Mouse (Mus musculus) heart, postnatal 0 days (tissue): ENCODE results near the gene Proser2. TPM values are rescaled to one million over a fixed set of nuclear protein-coding genes. Genes with fewer than 3 reads are reported as not detected.

Experiments used
- ATAC-seq: fragments of 200-750 bp; cut with Nextera tagmentation; 2 replicates; pipeline ENCODE4 v1.8.0; 2017; ENCODE audit warnings: low read depth, moderate number of reproducible peaks, moderate library complexity; ENCODE audit not compliant: insufficient read depth
- DNase-seq: peaks from one replicate; pipeline ENCODE4 v3.0.0-alpha.2; 2016; ENCODE audit warnings: low spot score
- H3K27ac ChIP-seq: fragments of 300-500 bp; sonication (generic); 2 replicates; pipeline ENCODE4 v1.5.1; 2014; ENCODE audit warnings: low read depth, mild to moderate bottlenecking
- H3K27me3 ChIP-seq: fragments of 300-500 bp; sonication (generic); 2 replicates; pipeline ENCODE4 v1.6.1; 2014; ENCODE audit warnings: low read length, mixed read lengths; ENCODE audit not compliant: control insufficient read depth, insufficient read depth
- H3K36me3 ChIP-seq: fragments of 300-500 bp; sonication (generic); replicated peaks from 2 replicates; pipeline ENCODE4 v1.6.1; 2014; ENCODE audit warnings: low read length, mixed read lengths; ENCODE audit not compliant: control insufficient read depth, insufficient read depth
- H3K4me1 ChIP-seq: fragments of 300-500 bp; sonication (generic); 2 replicates; pipeline ENCODE4 v1.6.1; 2014; ENCODE audit warnings: antibody characterized with exemption; ENCODE audit not compliant: control insufficient read depth, insufficient read depth
- H3K4me2 ChIP-seq: fragments of 300-500 bp; sonication (generic); 2 replicates; pipeline ENCODE4 v1.6.1; 2014; ENCODE audit warnings: low read depth, mild to moderate bottlenecking, low read length, moderate library complexity
- H3K4me3 ChIP-seq: fragments of 300-500 bp; sonication (generic); 2 replicates; pipeline ENCODE4 v1.5.1; 2014; ENCODE audit warnings: low read depth, low read length
- H3K9ac ChIP-seq: fragments of 300-500 bp; sonication (generic); replicated peaks from 2 replicates; pipeline ENCODE4 v1.6.1; 2014; ENCODE audit warnings: low read depth, low read length, mixed read lengths
- H3K9me3 ChIP-seq: fragments of 300-500 bp; sonication (generic); replicated peaks from 2 replicates; pipeline ENCODE4 v1.6.1; 2016; ENCODE audit warnings: low read length; ENCODE audit not compliant: control insufficient read depth
- CTCF ChIP-seq: IDR thresholded peaks from 2 replicates; pipeline ENCODE4 v1.5.1; 2016; ENCODE audit warnings: antibody characterized with exemption, control low read depth, low read depth
- EP300 ChIP-seq: IDR thresholded peaks from 2 replicates; pipeline ENCODE4 v1.6.1; 2016; ENCODE audit warnings: antibody characterized with exemption, low read depth
- WGBS: fragments of 180-500 bp; shearing (Covaris S2); extraction: QIAGEN DNeasy Blood & Tissue Kit; methylation state at CpG from one replicate; pipeline ENCODE4 v1.1.7; 2014; 5-methylcytosine and 5-hydroxymethylcytosine counted together
- polyA plus RNA-seq: library from polyadenylated mRNA; unstranded; fragments of >200 nt; fragmentation: Nextera tagmentation; extraction: Ambion mirVana; gene quantifications from 2 replicates; pipeline ENCODE4 v1.2.1, GENCODE M21; 2015
- total RNA-seq: library from RNA; depleted of rRNA; stranded (reverse); fragments of >200 nt; gene quantifications from 2 replicates; pipeline ENCODE4 v1.2.3, GENCODE M21; 2014; ENCODE audit warnings: low replicate concordance

The Proser2 gene
- total and polyA plus RNA-seq, 2 experiments from 2014 or later: 17.9 to 39.8 TPM

DNA sequence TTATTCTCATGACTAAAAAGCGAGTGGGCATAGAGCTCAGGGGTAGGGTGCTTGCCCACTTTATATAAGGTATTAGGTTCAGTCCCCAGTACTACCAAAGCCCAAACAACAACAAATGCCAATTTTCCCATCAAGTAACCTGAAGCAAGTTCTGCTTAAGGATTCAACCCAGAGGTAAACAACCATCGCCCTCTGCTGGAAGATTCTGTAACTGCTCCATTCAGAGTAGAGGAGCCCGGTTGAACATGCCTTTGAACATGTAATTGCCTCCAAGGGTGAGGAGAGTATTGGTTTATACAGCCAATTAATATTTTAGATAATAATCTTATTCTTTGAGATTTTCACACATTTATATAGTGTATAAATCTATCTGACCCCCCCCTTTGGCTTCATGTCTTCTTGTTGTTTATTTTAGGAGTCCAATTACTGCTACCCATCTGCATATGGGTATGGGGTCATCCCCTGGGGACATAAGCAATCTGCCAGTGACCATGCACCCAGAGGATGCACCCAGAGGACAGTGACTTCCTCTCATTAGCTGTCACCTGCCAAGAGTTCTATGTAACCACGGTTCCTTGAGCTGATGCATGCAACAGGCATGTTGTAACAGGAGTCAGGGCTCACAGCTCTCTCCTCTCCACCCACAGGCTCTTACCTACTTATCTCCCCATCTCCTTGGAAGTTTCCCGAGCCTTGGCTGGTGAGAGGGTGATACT lies 38.0 kb upstream of the Proser2 start:
- Histone ChIP-seq H3K4me2 (no peak overlapping the region), H3K4me1 (peaks cover 3% of the 10 kb centered on the region; the same call in 1 of the 2 replicates), H3K27ac (no peak overlapping the region), H3K9ac (no peak overlapping the region), H3K9me3 (no peaks in the 10 kb centered on the region), H3K36me3 (no peaks in the 10 kb centered on the region), H3K4me3 (no peak overlapping the region), H3K27me3 (no peaks in the 10 kb centered on the region)
- DNase-seq: peak; percentile 62
- ATAC-seq: peak; percentile 44; the same call in 1 of the 2 replicates
- 17% methylated on average over 5 of the region's 5 CpGs for WGBS
- TF ChIP-seq EP300 (no peak), CTCF (peak; percentile 88)

DNA sequence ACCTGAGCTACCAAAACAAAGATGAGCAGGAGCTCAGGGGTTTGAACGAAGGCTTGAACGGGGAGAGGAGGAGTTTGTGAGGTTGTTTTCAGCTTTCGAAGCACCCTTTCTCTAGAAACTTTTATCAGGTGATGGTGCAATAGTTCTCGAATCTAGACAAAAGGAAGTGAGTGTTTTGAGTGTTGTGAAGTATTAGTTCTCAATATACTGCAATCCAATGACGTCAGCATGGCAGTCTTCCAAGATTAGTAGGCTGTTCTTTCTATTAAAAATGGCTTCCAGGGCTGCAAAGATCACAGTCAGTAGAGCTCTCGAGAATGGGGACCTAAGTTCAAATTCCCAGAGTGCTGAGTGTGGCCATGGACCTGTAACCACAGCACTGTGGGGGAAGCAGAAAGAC lies 35.8 kb upstream of the Proser2 start:
- TF ChIP-seq EP300 (no peak), CTCF (no peak)
- Histone ChIP-seq H3K27ac (no peak overlapping the region), H3K4me2 (no peak overlapping the region), H3K4me3 (no peak overlapping the region), H3K9ac (no peak overlapping the region), H3K4me1 (peaks cover 3% of the 10 kb centered on the region; the same call in 1 of the 2 replicates), H3K36me3 (no peaks in the 10 kb centered on the region), H3K27me3 (no peaks in the 10 kb centered on the region), H3K9me3 (no peaks in the 10 kb centered on the region)
- 42% methylated on average over 6 of the region's 6 CpGs for WGBS
- no peak for ATAC-seq
- DNase-seq: no peak

DNA sequence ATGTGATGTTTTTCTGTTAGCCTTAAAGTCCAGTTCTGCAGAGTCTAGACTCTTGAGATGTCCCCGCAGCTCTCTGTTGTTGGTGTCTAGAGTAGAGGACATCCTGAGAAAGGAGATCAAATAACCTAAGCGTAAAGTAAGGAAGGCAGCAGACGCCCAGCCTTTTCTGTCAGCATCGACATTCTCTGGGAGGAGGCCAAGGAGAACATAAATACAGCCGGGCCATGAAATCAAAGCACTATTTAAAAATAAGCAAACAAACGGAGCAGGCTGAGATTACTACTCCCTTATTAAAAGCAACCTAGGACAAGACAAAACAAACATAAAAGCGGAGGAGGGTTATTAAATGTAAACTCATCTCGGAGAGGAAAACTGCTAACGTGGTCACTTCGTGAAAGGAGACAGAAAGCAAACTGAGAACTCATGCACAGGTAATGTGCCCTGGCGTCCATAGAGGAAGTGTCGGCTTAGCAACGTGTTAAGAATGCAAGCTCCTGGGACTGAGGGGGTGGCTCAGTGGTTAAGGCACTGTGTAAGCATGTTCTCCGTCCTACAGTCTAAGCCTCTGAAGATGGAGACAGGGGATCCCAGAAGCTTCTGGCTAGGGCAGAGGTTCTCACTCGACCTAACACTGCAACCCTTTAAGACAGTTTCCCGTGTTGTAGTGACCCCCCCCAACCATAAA lies 34.7 kb upstream of the Proser2 start:
- TF ChIP-seq EP300: no peak
- Histone ChIP-seq H3K4me2 (peak overlapping the region; percentile 19; the same call in 1 of the 2 replicates), H3K36me3 (no peaks in the 10 kb centered on the region), H3K27me3 (no peaks in the 10 kb centered on the region), H3K9ac (no peak overlapping the region), H3K4me1 (peaks cover 8% of the 10 kb centered on the region), H3K27ac (no peak overlapping the region), H3K9me3 (no peaks in the 10 kb centered on the region), H3K4me3 (no peak overlapping the region)
- no peak for ATAC-seq
- DNase-seq: no peak
- WGBS: 50% methylated on average over 16 of the region's 16 CpGs

- Histone ChIP-seq H3K4me1 (peaks cover 12% of the 10 kb centered on the region), H3K9me3 (no peaks in the 10 kb centered on the region), H3K9ac (no peak overlapping the region), H3K4me3 (no peak overlapping the region), H3K27me3 (no peaks in the 10 kb centered on the region), H3K27ac (no peak overlapping the region), H3K4me2 (no peak overlapping the region), H3K36me3 (no peaks in the 10 kb centered on the region)
- DNase-seq (no peak), ATAC-seq (no peak)
- WGBS: 46% methylated on average over 6 of the region's 6 CpGs
- TF ChIP-seq CTCF: no peak
- TF ChIP-seq EP300: no peak
Observed at GRCm38 (mm10) chr2:6162366-6163040, 32.5 kb upstream of the Proser2 start.

DNA sequence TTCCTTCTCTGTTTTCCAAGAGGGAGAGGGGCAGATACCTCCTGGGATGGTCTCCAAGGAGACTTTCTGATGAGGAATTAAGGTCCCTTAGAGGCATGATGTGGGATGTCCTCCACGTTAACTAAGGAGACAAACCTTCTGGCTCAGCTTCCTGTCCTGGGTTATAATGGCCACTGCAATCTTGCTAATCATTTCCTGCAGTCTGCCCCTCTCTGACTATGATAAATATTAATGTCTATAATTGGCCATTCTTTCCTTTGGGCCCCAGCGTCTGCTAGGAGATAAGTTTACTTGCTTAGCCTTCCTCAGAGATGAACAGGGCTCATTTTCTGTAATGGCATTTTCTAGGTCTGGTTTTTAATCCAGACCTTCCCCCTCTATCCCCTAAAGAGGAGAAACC lies 29.7 kb upstream of the Proser2 start:
- Histone ChIP-seq H3K9me3 (no peaks in the 10 kb centered on the region), H3K27ac (no peak overlapping the region), H3K4me1 (peaks cover 9% of the 10 kb centered on the region), H3K9ac (no peak overlapping the region), H3K36me3 (no peaks in the 10 kb centered on the region), H3K4me3 (no peak overlapping the region), H3K4me2 (no peak overlapping the region), H3K27me3 (no peaks in the 10 kb centered on the region)
- TF ChIP-seq CTCF: no peak
- ATAC-seq (no peak), DNase-seq (no peak)
- WGBS: 39% methylated on average over 2 of the region's 2 CpGs
